Mouse (Mus musculus) liver, embryonic 15.5 days (tissue): ENCODE results near the gene Dysf. TPM values are rescaled to one million over a fixed set of nuclear protein-coding genes. Genes with fewer than 3 reads are reported as not detected.
"Not testable (repeated sequence)": the region's sequence is repeated elsewhere in the genome, so short reads cannot be mapped to it uniquely, and the experiment has no call there.

Experiments used
- ATAC-seq: fragments of 200-750 bp; cut with Nextera tagmentation; 2 replicates; pipeline ENCODE4 v1.8.0; 2017; ENCODE audit warnings: moderate number of reproducible peaks, mild to moderate bottlenecking, moderate library complexity; ENCODE audit not compliant: insufficient read depth
- H3K27ac ChIP-seq: fragments of 300-500 bp; sonication (generic); replicated peaks from 2 replicates; pipeline ENCODE4 v1.5.1; 2015; ENCODE audit warnings: mild to moderate bottlenecking, inconsistent platforms
- H3K27me3 ChIP-seq: fragments of 300-500 bp; sonication (generic); 2 replicates; pipeline ENCODE4 v1.6.1; 2015; ENCODE audit warnings: mild to moderate bottlenecking, inconsistent platforms
- H3K36me3 ChIP-seq: fragments of 300-500 bp; sonication (generic); replicated peaks from 2 replicates; pipeline ENCODE4 v1.6.1; 2015; ENCODE audit warnings: moderate library complexity, mild to moderate bottlenecking, inconsistent platforms
- H3K4me1 ChIP-seq: fragments of 300-500 bp; sonication (generic); replicated peaks from 2 replicates; pipeline ENCODE4 v1.6.1; 2015; ENCODE audit warnings: inconsistent platforms
- H3K4me2 ChIP-seq: fragments of 300-500 bp; sonication (generic); 2 replicates; pipeline ENCODE4 v1.6.1; 2015; ENCODE audit warnings: moderate library complexity, mild to moderate bottlenecking, inconsistent platforms
- H3K4me3 ChIP-seq: fragments of 300-500 bp; sonication (generic); replicated peaks from 2 replicates; pipeline ENCODE4 v1.5.1; 2015; ENCODE audit warnings: mild to moderate bottlenecking, inconsistent platforms
- H3K9ac ChIP-seq: fragments of 300-500 bp; sonication (generic); 2 replicates; pipeline ENCODE4 v1.6.1; 2015; ENCODE audit warnings: moderate library complexity, mild to moderate bottlenecking, inconsistent platforms
- H3K9me3 ChIP-seq: fragments of 300-500 bp; sonication (generic); replicated peaks from 2 replicates; pipeline ENCODE4 v1.6.1; 2016; ENCODE audit warnings: inconsistent platforms
- WGBS: fragments of 180-500 bp; shearing (Covaris S2); methylation state at CpG from one replicate; pipeline ENCODE4 v1.1.7; 2015; ENCODE audit warnings: mixed read lengths; ENCODE audit not compliant: insufficient replicate concordance; 5-methylcytosine and 5-hydroxymethylcytosine counted together
- polyA plus RNA-seq: library from polyadenylated mRNA; unstranded; fragments of >200 nt; fragmentation: Nextera tagmentation; extraction: Ambion mirVana; gene quantifications from 2 replicates; pipeline ENCODE4 v1.2.1, GENCODE M21; 2015

Dysf gene
- polyA plus RNA-seq, 1 experiment from 2014 or later, result 1.5 TPM

- H3K27ac ChIP-seq, result no peak overlapping the region
- no peak for ATAC-seq
- peak overlapping the region; percentile 42 for H3K4me2 ChIP-seq
- H3K9ac ChIP-seq, result no peak overlapping the region
- WGBS, result 3% methylated on average over 28 of the region's 28 CpGs
- no peaks in the 10 kb centered on the region for H3K36me3 ChIP-seq
- no peaks in the 10 kb centered on the region for H3K4me1 ChIP-seq
- no peaks in the 10 kb centered on the region for H3K9me3 ChIP-seq
- H3K4me3 ChIP-seq, result peak overlapping the region; percentile 31
- peaks cover 40% of the 10 kb centered on the region for H3K27me3 ChIP-seq
Measured at GRCm38 (mm10) chr6:84018906-84019550, 10.6 kb downstream of the Dysf start.

GRCm38 (mm10) chr6:84020002-84020401 lies 11.6 kb downstream of the Dysf start:
- Histone ChIP-seq H3K27me3 (peaks cover 40% of the 10 kb centered on the region), H3K36me3 (no peaks in the 10 kb centered on the region), H3K9me3 (no peaks in the 10 kb centered on the region), H3K4me1 (no peaks in the 10 kb centered on the region), H3K4me2 (no peak overlapping the region), H3K27ac (no peak overlapping the region), H3K4me3 (0 out of 2 replicates have a peak overlapping the region, but pooled peaks have one; percentile 9), H3K9ac (no peak overlapping the region)
- ATAC-seq, result no peak
- WGBS, result 15% methylated on average over 4 of the region's 4 CpGs

GRCm38 (mm10) chr6:84021990-84022389 lies 13.6 kb downstream of the Dysf start:
- 55% methylated on average over 3 of the region's 3 CpGs for WGBS
- no peak for ATAC-seq
- Histone ChIP-seq H3K4me3 (no peak overlapping the region), H3K4me2 (no peak overlapping the region), H3K9ac (no peak overlapping the region), H3K27me3 (peaks cover 40% of the 10 kb centered on the region), H3K4me1 (no peaks in the 10 kb centered on the region), H3K36me3 (no peaks in the 10 kb centered on the region), H3K27ac (no peak overlapping the region), H3K9me3 (no peaks in the 10 kb centered on the region)

- 48% methylated on average over 3 of the region's 3 CpGs for WGBS
Measured at GRCm38 (mm10) chr6:84025636-84026035, 17.2 kb downstream of the Dysf start.

GRCm38 (mm10) chr6:84028791-84029190 lies 20.4 kb downstream of the Dysf start:
- Histone ChIP-seq H3K4me1 (no peaks in the 10 kb centered on the region), H3K27me3 (no peaks in the 10 kb centered on the region), H3K36me3 (no peaks in the 10 kb centered on the region), H3K9ac (no peak overlapping the region), H3K9me3 (no peaks in the 10 kb centered on the region), H3K4me2 (no peak overlapping the region), H3K4me3 (no peak overlapping the region), H3K27ac (no peak overlapping the region)
- ATAC-seq, result no peak

More at GRCm38 (mm10) chr6:84025636-84026035, 17.2 kb downstream of the Dysf start:
- no peak overlapping the region for H3K9ac ChIP-seq
- no peak overlapping the region for H3K27ac ChIP-seq
- no peaks in the 10 kb centered on the region for H3K36me3 ChIP-seq
- no peaks in the 10 kb centered on the region for H3K4me1 ChIP-seq
- ATAC-seq, result no peak
- H3K4me2 ChIP-seq, result no peak overlapping the region
- no peaks in the 10 kb centered on the region for H3K9me3 ChIP-seq
- H3K27me3 ChIP-seq, result peaks cover 10% of the 10 kb centered on the region; the same call in 1 of the 2 replicates
- H3K4me3 ChIP-seq, result no peak overlapping the region

- Histone ChIP-seq H3K4me3 (no peak overlapping the region), H3K27ac (no peak overlapping the region), H3K27me3 (no peaks in the 10 kb centered on the region), H3K36me3 (no peaks in the 10 kb centered on the region), H3K4me2 (no peak overlapping the region), H3K9me3 (no peaks in the 10 kb centered on the region), H3K4me1 (no peaks in the 10 kb centered on the region), H3K9ac (no peak overlapping the region)
- no peak for ATAC-seq
- WGBS, result 73% methylated on average over 7 of the region's 7 CpGs
Measured at GRCm38 (mm10) chr6:84029775-84030174, 21.4 kb downstream of the Dysf start.

- H3K9ac ChIP-seq, result not testable (repeated sequence)
- 40% methylated on average over 5 of the region's 5 CpGs for WGBS
Measured at GRCm38 (mm10) chr6:84032516-84032915, 24.1 kb downstream of the Dysf start.

GRCm38 (mm10) chr6:84043251-84043940 lies 35.0 kb downstream of the Dysf start:
- 46% methylated on average over 6 of the region's 6 CpGs for WGBS
- Histone ChIP-seq H3K4me2 (no peak overlapping the region), H3K27ac (no peak overlapping the region), H3K27me3 (no peaks in the 10 kb centered on the region), H3K4me1 (no peaks in the 10 kb centered on the region), H3K4me3 (no peak overlapping the region), H3K9me3 (no peaks in the 10 kb centered on the region), H3K9ac (no peak overlapping the region), H3K36me3 (no peaks in the 10 kb centered on the region)
- no peak for ATAC-seq

More at GRCm38 (mm10) chr6:84032516-84032915, 24.1 kb downstream of the Dysf start:
- not testable (repeated sequence) for H3K27ac ChIP-seq, H3K27me3 ChIP-seq, H3K9me3 ChIP-seq, H3K4me1 ChIP-seq, ATAC-seq, H3K4me2 ChIP-seq, H3K4me3 ChIP-seq, H3K36me3 ChIP-seq

- no peak for ATAC-seq
- no peak overlapping the region for H3K4me2 ChIP-seq
- no peaks in the 10 kb centered on the region for H3K36me3 ChIP-seq
- no peak overlapping the region for H3K27ac ChIP-seq
- H3K9me3 ChIP-seq, result no peaks in the 10 kb centered on the region
- no peak overlapping the region for H3K9ac ChIP-seq
- H3K4me1 ChIP-seq, result no peaks in the 10 kb centered on the region
- 64% methylated on average over 3 of the region's 3 CpGs for WGBS
- no peak overlapping the region for H3K4me3 ChIP-seq
- no peaks in the 10 kb centered on the region for H3K27me3 ChIP-seq
Measured at GRCm38 (mm10) chr6:84044679-84045078, 36.3 kb downstream of the Dysf start.

- ATAC-seq, result no peak
Measured at GRCm38 (mm10) chr6:84048856-84049255, 40.5 kb downstream of the Dysf start.

GRCm38 (mm10) chr6:84050238-84050637 lies 41.8 kb downstream of the Dysf start:
- ATAC-seq, result no peak
- 69% methylated on average over 4 of the region's 4 CpGs for WGBS
- H3K9me3 ChIP-seq, result no peaks in the 10 kb centered on the region

More at GRCm38 (mm10) chr6:84048856-84049255, 40.5 kb downstream of the Dysf start:
- Histone ChIP-seq H3K4me2 (no peak overlapping the region), H3K36me3 (no peaks in the 10 kb centered on the region), H3K27me3 (no peaks in the 10 kb centered on the region), H3K27ac (no peak overlapping the region), H3K9me3 (no peaks in the 10 kb centered on the region), H3K4me3 (no peak overlapping the region), H3K4me1 (no peaks in the 10 kb centered on the region), H3K9ac (no peak overlapping the region)
- 39% methylated on average over 2 of the region's 2 CpGs for WGBS

More at GRCm38 (mm10) chr6:84050238-84050637, 41.8 kb downstream of the Dysf start:
- Histone ChIP-seq H3K36me3 (no peaks in the 10 kb centered on the region), H3K27ac (no peak overlapping the region), H3K4me3 (no peak overlapping the region), H3K27me3 (no peaks in the 10 kb centered on the region), H3K4me2 (no peak overlapping the region), H3K9ac (no peak overlapping the region), H3K4me1 (no peaks in the 10 kb centered on the region)
